Mouse (Mus musculus) v-Abl transformed pro-B cells (cell line): ENCODE measurements at regions not wholly inside any gene's neighbourhood (a gene's known extent, or its start where the extent isn't known, plus 50 kb on each side); places are given as distances from the start of the nearest gene placed in this dataset.

Experiments
- in situ Hi-C, 2 experiments: fragments of 400-800 bp; cut with MboI; formaldehyde crosslinking; loops; one replicate each; pipeline ENCODE4 v1.15.1; 2025; ENCODE audit not compliant: unreplicated experiment in 2 of 2

DNA sequence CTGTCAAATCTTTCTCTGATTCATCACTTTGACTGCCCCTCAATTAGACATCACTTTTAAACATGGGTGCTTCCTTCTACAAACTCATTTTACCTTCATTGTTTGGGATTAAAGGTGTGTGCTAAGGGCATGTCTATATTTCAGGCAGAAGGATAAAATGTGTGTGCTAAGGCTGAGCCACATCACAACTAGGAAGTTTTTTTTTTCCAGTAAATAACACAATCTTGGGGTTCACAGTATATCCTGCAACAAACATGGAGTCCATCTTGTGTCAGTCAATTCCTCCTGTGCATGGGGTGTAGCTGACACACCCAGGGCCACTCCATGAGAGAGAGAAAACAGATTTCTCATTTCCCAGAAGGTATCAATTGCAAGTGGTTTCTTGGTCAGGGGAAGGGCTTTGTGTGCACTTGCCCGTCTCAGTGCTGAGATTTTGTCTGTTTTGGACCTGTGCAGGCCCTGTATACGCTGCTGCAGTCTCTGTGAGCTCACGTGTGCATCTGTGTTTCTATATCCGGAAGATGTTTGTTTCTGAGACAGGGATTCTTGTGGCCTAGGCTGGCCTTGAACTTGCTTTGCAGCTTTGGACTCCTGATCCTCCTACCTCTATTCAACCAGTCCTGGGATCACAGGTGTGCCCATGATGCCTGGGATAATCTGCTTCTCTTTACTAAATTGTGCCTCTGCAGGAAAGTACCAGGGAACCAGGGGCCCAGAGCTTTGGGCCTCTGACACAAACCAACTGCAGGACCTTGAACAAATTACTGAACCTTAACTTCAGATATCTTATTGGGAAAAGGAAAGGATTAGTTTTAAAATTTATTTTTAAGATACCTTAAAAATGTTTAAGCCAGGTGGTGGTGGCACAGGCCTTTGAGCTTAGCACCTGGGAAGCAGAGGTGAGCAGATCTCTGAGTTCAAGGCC is 63.9 kb upstream of the Cpsf6 start:
- in situ Hi-C loops = loop anchor here in 1 of 2 experiments (25.0 kb wide), 1 partner anchor 381 kb away; the partner anchor contains the start of gene Cct2

DNA sequence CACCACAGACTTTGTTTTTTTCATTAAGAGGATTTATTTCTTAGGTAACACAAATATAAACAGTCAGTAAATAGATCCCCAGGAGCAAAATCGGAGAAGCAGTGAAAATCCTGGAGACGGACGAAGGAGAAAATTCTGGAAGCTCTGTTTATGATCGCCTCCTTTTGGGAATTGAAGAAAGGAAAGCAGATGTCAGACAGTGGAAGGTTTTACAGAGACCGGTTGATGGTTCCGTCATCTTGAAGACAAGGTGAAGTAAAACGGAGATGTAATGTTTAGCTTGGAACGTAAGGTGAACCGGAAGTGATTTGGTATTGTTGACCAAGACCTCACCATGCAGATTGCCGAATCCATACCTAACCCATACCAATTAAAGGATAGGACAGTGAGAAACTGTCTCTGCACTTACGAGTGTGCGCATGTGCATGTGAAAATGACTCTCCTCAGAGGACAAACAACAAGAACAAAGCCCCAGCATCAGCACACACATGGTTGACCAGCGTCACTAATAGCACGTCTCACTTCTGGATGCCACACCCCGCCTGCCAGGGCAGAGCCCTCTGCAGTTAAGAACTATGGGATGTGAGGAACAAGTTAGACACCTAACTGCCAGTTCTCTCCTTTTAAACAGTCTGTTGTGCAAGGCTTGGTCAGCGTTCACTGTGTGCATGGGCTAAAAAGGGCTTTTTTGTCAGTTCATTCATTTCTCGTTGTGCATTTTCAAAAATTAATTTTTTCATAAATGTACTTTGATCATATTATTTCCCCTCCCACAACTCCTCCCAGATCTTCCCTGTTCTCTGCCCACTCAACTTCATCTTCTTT is 62.4 kb upstream of the Cpsf6 start:
- in situ Hi-C loops = loop anchor here in 1 of 2 experiments (25.0 kb wide), 1 partner anchor 380 kb away; the partner anchor contains the start of gene Cct2

DNA sequence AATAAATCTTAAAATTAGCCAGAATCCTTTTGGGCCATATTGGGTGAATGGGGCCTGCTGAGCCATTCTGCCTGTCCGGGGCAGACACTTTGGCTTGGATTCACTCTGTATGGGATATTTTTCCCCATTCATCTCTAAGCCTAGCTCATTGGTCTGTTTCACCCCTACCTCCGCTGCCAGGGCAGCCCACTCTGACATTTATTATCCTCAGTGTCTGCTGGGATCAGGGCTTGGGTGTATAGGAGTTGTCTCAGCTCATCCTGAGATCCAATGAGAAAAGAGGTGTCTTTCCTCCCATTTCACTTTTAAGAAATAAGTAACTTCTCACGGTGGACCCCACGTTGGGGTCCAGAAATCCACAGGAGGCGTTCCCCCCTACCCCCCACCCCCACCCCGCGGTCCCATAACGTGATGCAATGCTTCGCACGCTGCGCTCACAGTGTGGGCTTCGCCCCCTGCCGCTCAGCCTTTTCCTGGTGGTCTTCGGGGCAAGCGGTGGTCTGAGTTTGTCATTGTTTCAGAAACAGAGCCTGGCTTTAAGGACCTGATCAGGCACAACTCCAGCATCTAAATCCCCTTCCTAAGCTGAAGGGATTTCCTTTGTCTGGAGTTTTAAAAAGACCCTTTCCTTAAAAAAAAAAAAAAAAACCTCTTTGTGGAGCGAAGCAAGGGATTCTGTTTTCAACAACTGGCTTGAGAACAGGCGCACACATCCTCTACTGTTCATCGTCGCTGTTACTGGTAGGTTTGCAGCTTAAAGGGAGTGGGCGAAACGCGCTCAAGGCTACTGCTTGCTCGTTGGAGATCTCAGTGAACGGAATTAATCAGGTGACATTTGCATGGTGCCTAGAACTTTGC is 61.5 kb upstream of the Cpsf6 start:
- in situ Hi-C loops = loop anchor here in 1 of 2 experiments (25.0 kb wide), 1 partner anchor 379 kb away; the partner anchor contains the start of gene Cct2

DNA sequence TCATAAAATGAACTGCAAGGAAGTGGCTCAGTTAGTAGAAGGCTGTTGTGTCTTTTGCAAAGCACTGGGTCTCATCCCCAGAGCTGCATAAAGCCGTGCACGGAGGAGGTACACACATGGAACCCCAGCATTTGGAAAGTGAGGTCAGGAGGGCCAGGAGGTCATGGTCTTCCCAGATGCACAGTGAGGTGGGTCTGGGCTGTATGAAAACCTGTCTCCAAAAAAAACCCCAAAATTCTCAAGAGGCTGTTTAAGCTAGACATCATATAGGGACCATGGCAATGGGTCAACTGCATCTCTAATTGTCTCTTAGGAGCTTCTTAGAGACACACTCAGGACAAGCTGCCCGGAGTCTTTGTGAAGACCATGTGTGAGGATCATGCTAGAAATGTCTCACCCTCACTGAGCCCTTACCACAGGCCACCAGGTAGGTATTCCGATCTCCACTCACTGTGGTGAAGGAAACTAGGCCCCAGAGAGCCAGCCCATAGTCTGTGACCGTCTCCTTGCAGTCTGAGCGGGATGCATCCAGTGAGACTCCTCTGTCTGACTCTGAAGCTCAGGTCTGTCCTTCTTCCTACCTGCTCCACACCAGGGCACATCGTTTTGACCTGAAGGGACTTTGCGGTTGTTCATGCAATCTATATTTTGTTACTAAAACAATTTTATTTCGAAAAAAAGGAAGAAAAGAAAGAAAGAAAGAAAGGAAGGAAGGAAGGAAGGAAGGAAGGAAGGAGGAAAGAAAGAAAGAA is 60.6 kb upstream of the Cpsf6 start:
- in situ Hi-C loops = loop anchor here in 1 of 2 experiments (25.0 kb wide), 1 partner anchor 378 kb away; the partner anchor contains the start of gene Cct2

DNA sequence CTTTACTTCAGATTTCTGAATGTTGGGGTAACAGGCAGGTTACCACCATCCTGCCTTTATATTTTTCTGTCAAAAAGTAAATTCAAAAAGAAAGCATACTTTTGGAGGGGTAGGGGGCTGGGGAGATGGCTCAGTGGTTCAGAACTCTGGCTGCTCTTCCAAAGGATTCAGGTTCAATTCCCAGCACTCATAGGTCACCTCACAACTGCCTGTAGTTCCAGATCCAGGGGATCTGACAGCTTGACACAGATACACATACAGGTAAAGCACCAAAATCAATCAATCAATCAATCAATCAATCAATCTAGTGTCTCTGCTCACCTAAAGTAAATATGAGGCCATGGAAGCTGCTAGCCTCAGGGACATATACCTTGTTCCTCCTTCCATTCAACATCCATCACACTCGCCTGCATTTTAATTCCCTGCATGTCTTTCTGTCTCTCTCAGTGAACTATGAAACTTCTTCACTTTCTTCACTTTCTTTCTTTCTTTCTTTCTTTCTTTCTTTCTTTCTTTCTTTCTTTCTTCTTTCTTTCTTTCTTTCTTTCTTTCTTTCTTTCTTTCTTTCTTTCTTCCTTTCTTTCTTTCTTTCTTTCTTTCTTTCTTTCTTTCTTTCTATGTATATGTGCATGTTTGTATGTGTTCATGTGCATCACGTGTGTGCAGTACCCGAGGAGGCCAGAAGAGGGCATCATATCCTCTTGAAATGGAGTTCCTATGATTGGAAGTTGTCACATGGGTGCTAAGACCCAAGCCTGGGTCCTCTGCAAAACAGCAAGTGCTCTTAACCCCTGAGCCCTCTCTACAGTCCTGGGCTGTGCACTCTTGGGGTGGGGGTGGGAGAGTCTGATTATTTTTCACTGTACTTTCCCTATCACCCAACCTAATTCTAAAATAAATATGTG is 59.6 kb upstream of the Cpsf6 start:
- in situ Hi-C loops = loop anchor here (5.0 to 25.0 kb wide), 5 partner anchors 72 to 377 kb away; partner anchors contain the start of gene Cct2 (in 2 of the 2)

DNA sequence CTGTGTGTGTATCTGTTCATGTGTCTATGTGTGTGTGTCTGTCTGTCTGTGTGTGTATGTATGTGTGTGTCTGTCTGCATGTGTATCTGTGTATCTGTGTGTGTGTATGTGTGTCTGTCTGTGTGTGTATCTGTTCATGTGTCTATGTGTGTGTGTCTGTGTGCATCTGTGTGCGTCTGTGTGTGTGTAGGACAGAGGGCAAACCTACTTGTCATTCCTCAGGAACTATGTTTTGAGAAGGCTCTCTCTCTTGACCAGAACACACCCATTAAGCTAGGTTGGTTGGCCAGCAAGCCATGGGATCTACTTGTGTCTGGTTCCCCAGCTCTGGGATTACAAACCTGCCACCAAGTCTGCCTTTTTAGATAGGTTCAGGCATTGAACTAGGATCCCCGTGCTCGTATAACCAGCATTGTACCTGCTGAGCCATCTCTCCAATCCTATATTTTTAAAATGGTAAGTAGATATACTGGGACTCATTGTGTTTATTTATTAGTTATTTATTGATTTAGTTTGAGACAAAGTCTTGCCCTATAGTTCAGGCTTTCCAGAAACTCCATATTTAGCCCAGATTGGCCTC is 58.9 kb upstream of the Cpsf6 start:
- in situ Hi-C loops = loop anchor here (5.0 to 25.0 kb wide), 5 partner anchors 71 to 376 kb away; partner anchors contain the start of gene Cct2 (in 2 of the 2)

DNA sequence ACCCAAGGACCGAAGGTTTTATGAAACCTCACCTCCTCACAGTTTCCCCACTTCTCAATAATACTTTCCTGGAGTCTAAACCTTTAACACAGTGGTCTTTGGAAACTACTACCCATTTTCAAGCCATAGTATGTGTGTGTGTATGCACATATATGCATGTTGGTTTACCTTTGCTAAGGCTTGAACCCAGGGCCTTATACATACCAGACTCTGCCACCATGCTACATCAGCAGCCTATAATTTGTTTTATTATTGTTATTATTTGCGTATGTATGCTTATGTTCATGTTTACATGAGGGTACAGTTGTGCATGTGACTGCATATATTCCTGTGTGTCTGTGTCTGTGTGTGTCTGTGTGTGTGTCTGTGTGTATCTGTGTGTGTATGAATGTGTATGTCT is 58.2 kb upstream of the Cpsf6 start:
- in situ Hi-C loops = loop anchor here (5.0 to 25.0 kb wide), 5 partner anchors 71 to 376 kb away; partner anchors contain the start of gene Cct2 (in 2 of the 2)

DNA sequence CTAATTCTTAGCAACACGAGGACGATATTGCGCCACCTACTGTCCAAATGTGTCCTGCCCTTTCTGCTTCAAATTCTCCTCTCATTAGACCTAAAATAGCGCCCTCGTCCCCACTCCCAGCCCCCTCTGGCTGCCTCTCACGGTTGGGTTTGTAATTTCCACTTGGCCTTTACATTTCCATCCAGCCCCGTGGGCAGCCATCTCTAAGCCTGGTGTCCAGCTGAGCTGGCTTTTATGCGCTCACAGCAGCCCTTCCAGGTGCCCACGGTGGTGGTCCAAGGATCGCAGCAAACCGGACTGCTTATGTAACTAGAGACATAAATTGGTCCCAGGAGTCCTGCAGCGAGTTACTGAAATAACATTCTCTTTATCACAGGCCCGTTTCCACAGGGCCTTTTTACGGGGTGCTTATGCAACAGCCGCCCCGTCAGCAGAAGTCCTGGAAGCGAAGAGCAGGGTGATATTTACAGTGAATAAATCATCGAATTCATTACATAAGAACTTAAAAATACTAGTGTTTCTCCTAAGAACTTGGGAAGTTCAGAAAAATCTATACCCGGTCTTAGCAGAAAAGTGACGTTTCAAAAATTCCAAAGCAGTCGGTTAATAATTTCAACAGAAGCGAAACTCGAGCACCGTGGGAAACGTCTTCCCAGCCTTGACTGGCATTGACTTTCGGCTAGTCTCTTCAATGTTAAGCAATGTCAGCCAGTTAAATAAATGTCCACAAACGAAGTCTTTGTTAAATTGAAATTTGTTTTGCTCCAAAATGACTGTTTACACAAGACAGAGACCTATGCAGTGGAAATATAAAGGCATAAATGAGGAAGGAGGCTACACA is 57.3 kb upstream of the Cpsf6 start:
- in situ Hi-C loops = loop anchor here (5.0 to 25.0 kb wide), 5 partner anchors 70 to 375 kb away; partner anchors contain the start of gene Cct2 (in 2 of the 2)

DNA sequence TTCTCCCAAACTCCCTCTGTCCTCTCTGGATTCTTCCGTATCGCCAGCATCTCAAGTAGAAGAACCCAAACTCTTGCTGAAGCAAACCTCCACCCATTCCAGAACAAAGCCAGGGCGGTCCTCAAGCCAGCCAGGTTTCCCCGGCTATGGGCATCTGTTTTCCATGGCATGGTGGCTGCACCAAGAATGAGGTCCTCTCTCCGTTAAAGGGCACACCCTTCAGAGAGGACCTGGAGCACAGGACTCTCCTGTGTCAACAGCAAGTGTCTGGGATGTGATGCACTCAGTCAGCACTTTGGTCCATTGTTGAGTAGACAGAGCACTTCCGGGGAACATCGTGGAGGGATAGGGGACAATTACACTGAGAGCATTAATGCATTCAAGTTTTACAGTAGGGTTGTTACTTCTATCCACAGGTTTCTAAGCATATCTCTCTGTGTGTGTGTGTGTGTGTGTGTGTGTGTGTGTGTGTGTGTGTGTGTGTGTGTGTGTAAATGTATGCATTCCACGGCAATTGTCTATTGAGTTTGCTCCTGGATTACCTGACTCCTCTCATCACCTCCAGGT is 56.6 kb upstream of the Cpsf6 start:
- in situ Hi-C loops = loop anchor here (5.0 to 25.0 kb wide), 5 partner anchors 69 to 374 kb away; partner anchors contain the start of gene Cct2 (in 2 of the 2)

DNA sequence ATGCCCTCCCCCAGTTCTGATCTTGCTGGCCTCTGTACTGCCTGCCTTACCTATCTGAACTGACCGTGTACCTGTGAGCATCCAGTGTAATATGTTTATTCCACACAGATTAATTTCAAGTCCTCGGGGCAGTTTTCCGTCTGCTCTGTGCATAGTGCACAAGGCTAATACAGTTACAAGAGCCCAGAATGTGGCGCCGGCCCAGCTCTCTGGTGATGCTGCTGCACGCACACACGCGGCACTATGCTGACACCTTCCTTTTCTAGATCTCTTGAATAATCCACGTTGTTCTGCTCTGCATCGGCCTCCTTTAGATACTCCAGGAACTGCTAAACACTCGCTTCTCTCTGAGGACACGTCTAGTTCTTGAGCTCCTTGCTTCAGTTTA is 55.9 kb upstream of the Cpsf6 start:
- in situ Hi-C loops = loop anchor here (5.0 to 25.0 kb wide), 5 partner anchors 68 to 373 kb away; partner anchors contain the start of gene Cct2 (in 2 of the 2)

DNA sequence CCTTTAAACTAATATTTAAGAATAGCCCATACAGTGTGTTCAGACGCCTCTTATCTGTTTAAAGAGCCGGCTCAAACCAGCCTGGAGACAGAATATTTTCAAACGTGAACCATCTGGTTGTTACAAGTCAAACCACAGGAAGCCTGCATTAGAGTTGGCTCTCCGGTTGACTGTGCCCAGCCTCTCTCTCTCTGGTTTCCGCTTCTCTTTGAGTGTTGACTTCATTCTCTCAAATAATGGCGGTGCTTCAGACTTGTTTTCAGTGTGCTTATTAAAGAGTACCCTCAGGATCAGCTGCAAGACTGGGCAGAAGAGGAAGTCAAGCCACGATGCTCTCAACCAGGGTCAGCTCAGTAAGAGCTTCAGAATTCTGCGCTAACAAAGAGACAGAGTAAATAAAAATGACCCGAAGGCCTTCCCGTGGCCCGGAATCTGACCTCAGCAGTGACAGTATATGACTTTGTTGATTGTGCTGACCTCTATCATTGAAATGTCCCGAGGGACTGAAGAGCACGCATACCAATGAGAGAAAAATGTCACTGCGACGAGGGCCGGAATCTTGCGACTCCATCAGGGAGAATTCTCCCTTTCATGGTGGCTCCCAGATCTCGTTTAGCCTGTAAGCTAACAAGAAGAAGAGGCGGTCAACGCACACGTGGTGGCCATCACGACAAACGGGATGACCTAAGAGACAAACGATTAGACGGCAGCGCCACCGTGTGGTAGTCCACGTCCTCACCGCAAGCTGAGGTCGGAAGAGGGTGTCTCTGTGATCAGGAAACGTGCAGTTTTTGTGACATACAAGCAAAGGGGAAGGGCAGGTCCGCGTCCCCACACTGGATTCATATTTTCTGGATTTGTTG is 55.3 kb upstream of the Cpsf6 start:
- in situ Hi-C loops = loop anchor here (5.0 to 25.0 kb wide), 6 partner anchors 38 to 373 kb away; partner anchors contain the start of gene Cct2 (in 2 of the 2)

DNA sequence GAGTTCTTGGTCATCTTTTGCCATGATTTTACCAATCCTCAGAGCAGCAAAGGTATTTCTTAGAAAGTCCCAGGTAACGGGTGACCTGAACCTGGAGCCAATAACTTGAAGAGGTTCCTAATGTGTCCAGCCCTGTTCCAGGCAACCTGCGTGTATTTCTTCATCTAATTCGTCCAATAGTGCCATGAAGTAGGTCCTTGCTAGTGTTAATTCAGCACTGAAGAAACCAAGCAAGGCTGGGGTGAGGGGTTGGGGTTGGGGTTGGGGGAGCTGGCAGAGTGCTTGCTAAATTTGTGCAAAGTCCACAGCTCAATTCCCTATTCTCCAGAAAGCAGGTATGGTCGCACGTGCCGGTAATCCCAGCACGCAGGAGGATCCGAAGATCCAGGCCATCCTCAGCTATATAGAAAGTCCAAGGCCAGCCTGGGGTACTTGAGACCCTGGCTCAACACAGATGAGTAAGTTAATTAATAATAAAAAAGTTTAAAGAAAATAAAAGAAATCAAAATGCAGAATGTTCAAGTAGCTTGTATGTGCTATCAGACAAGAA is 54.6 kb upstream of the Cpsf6 start:
- in situ Hi-C loops = loop anchor here (5.0 to 25.0 kb wide), 3 partner anchors 37 to 372 kb away; partner anchors contain the start of gene Cct2 (in 2 of the 2)

DNA sequence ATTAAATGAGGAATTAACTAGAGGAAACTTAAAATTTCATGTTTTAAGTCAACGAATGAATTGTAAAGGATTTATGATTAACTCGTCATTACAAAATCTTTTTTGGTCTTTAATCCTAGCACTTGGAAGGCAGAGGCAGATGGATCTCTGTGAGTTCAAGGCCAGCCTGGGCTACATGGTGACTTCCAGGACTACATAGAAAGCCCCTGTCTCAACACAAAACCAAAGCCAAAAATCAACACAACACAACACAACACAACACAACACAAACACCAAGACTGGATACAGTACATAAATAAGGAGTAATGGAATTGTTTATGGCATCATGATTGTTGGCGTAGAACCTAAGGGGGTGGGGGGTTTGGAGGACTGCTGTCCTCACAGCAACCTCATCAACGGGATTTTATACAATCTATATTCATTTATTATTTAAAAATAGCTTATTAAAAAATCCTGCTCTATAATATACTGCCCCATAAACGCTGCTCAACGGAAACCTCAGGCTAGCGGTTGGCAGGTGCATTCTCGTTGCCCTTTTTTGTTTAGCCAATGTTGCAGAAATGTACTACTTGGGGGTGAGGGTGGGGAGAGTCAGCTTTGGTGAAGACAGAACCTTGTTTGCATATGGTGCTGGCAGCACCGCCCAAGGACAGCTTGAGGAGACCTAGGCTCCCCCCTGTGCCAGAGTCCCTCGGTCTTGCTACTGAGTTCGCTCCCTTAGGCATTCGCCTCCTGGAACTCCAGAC is 53.9 kb upstream of the Cpsf6 start:
- in situ Hi-C loops = loop anchor here (5.0 to 25.0 kb wide), 3 partner anchors 36 to 371 kb away; partner anchors contain the start of gene Cct2 (in 2 of the 2)
